Mouse (Mus musculus): Measurements from ENCODE around the gene Ankrd55. TPM values are rescaled to one million over a fixed set of nuclear protein-coding genes. Genes with fewer than 3 reads are reported as not detected.

Ankrd55 gene
- total RNA-seq (2021) = 1 to 10 TPM; 2.3 to 3.7 TPM
- long read RNA-seq, experiment 1, partial matches to known transcripts = 0 of 2 reads
- long read RNA-seq, experiment 1, other reads (novel, unspliced or antisense) = 2 of 2 reads
- long read RNA-seq, experiment 2, partial matches to known transcripts = 1 of 5 reads
- long read RNA-seq, experiment 2, other reads (novel, unspliced or antisense) = 3 of 5 reads

DNA sequence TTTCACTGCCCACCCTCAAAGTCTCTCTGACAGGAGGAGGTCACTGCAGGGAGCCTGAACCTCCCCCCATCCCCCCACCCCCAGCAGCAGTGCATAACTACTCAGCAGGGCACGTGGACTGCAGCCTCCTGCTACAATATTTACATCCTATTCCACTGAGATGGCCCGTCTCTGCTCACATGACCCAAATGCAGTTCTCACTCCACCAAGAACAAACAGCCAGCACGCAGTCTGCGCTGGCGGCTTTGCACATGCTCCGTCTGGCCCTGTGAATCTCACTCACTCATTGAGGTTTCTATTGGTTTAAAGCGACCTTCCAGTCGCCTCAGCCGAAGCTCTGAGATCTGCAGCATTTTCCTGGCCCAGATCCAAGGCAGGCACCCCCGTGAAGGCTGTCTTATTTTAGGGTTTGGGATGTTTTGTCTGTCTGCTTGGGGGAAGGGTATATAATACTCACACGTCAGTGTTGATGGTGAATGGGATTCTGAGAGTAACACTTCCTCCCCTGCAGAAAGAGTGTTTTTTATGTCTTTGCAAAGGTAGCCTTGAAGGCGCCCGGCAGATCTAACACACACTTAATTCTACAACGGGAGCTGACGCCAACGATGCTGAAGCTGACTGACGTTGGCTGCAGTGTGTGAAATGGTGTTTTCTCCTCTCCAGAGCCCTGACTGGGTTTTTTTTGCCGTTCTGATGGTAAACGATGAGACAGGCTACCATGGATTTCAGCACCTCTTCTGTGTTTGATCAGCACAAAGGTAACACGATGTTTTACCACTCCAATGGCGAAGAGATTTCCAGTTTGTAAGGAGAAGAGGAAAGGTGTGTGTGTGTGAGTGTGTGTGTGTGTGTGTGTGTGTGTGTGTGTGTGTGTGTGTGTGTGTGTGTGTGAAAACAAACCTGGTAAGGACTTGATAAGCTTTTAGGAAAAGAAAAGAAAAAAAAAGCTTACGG lies at the start of gene Ankrd55:
Gene Ankrd55, plus strand, starts transcription at position 227 of the 954 bp plus-strand sequence.
- DNase-seq = peak; percentile 70

GRCm38 (mm10) chr13:112239239-112239638 lies 49.0 kb upstream of the Ankrd55 start:
- DNase-seq = no peak

GRCm38 (mm10) chr13:112241431-112241830 lies 46.8 kb upstream of the Ankrd55 start:
- DNase-seq = no peak

- DNase-seq = no peak
Observed at GRCm38 (mm10) chr13:112245131-112245530, 43.1 kb upstream of the Ankrd55 start.

- no peak for DNase-seq
Observed at GRCm38 (mm10) chr13:112251433-112251832, 36.8 kb upstream of the Ankrd55 start.

- DNase-seq = no peak
Observed at GRCm38 (mm10) chr13:112252012-112252411, 36.2 kb upstream of the Ankrd55 start.

GRCm38 (mm10) chr13:112252991-112253620 lies 35.1 kb upstream of the Ankrd55 start:
- DNase-seq = no peak

GRCm38 (mm10) chr13:112254116-112254515 lies 34.1 kb upstream of the Ankrd55 start:
- DNase-seq = peak; percentile 65

DNA sequence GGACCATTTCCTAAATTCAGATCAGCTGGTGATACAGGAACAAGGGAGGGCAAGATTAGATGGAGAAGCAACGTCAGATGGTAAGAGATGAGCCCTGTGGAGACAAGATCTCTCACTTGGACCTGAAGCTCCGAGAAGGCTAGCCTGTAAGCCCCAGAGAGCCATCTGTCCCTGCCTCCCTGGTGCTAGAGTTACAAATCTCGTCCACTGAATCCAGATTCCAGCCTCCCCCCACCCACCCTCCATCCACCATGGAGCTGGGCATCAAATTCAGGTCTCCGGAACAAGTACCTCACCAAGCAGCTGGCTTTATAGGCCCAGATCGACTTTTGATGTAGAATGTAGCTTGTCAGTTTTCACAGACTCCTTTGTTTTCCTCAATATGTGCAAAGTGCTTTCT lies 32.4 kb upstream of the Ankrd55 start:
- DNase-seq = no peak

DNA sequence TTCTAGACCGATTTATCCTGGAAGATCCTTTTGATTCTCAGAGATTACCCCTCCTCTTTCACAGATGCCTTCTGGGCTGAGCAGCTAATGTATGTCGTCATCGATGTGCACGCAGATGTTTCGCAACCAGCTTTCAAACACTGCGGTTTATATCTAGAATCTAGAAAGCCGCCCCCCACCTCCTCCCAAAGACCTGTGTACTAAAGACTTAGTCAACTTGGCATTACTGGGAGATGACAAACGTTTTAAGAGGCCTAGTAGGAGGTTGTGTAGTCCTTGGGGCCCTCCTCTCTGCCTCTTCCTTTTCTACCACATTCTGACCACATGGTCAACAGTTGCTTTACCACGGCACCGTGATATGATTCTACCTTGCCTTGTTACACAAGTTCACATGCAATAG lies 29.8 kb upstream of the Ankrd55 start:
- DNase-seq = no peak

GRCm38 (mm10) chr13:112259398-112259797 lies 28.9 kb upstream of the Ankrd55 start:
- peak; percentile 81 for DNase-seq

GRCm38 (mm10) chr13:112264666-112265065 lies 23.6 kb upstream of the Ankrd55 start:
- DNase-seq = peak; percentile 56

DNA sequence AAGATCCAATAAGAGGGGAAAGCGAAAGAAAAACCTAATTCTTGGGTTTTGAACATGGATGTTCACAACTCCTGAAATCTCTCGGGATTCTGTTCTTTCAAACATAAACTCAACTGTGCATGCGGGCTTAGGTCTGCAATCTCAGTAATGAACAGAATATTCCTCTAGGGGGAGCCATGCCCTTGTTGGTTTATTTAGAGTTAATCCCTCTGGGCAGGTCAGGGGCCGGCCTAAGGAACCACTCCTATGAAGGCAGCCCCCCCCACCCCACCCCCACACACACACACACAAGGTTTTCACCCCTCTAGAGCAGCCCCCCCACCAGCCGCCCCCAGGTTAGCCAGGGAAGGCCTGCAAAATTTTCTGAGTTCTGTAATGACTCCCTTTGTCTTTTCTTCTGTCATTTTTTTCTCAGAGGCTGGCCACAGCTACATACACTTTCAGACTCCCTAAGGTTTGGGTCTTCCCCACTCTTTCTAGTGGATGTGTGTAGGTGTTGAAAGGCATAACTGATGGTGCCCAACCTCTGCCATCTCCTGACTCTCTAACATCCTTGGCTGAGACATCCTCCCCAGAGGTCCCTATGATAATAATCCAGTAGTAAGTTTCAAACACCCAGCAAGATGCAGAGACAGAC lies 16.2 kb upstream of the Ankrd55 start:
- peak; percentile 43 for DNase-seq

GRCm38 (mm10) chr13:112274636-112275035 lies 13.6 kb upstream of the Ankrd55 start:
- no peak for DNase-seq

DNA sequence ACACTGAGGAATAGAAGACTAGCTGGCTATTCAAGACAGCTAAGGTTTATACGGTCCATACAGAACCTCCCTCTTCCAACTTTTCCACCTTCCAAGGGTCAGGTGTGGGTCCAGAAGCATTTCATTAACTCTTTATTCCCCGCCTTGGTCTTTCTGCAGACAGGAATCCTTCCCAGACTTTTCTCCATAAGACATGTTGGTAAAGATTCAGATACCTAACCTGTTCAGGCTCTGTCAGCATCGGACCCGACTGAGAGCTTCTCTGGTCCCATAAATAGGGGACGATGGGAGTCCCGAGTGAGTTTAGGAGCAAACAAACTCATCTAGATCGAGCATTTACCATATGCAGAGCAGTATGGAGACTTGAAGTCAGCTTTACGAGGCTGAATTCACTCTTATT lies 12.3 kb upstream of the Ankrd55 start:
- no peak for DNase-seq

DNA sequence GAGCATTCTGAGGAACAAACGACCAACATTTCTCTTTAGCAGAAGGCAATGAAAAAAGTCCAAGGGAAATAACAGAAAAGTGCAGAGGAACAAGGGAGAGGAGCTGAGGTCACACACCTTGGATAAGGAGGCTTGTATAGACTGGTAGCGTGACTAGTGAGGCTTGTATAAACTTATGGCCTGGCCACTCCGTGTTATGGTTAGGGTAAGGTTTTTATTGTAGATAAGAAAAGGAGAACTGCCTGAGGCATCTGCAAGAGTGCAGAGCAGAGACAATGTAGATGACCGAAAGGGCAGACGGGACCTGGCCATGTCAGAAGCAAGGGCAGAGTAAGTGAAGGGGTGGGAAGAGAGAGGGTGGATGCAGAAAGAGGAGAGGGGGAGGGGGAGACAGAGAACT lies 10.7 kb upstream of the Ankrd55 start:
- DNase-seq = no peak

DNA sequence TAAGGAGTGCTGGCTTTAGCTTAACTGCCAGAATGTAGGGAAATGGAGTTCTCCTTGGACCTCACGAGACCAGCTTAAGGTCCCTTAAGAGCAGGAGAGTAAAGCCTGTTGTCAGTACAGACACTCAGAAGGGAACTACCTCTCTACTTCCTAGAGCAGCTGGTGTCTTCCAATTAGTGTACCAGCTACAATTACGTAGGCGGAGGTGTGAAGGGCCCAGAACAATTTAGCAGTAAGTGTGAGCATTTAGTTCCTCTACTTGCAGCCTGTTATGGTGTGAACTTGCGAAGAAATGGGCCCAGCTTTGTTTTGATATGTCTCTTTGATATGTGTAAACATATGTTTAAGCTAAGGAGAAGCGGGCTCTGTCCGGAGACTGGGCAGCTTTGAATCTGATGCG lies 10.0 kb upstream of the Ankrd55 start:
- no peak for DNase-seq

DNA sequence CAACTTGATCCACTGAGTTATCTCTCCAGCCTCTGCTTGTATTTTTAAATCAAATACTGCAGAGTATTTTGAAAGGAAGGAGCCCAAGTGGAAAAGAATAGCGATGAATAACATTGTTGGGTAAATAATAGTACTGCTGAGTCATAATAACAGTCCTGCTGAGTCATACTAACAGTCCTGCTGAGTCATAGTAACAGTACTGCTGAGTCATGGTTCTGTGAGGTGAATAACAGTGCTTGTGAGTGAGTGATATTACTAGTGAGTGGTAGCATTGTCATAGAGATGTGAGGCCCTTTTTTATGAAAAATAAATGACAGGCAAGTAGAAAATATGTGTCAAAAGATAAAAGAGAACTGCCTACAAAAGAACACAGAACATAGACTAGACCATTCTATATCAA lies 1.1 kb upstream of the Ankrd55 start:
- no peak for DNase-seq

GRCm38 (mm10) chr13:112287571-112288224 lies 553 bp upstream of the Ankrd55 start:
- DNase-seq = peak; percentile 31

- no peak for DNase-seq
Observed at GRCm38 (mm10) chr13:112289338-112289737, 1.1 kb downstream of the Ankrd55 start.

DNA sequence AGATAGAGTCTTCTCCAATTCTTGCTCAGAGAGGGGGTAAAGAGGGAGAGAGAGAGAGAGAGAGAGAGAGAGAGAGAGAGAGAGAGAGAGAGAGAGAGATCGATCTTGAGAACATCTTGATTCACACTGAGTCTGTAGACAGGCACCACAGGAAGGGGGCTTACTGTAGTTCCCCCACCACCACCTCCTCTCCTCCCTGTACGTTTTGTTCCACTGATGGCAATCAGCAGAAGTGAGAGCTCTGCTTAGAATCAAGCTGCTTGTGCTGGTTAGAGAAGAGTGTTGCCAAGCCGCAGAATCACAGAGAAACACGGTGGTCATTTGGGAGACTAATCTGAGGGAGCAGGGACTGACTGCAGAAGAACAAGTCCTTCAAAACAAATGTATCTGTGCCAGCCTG lies 1.7 kb downstream of the Ankrd55 start:
- no peak for DNase-seq

DNA sequence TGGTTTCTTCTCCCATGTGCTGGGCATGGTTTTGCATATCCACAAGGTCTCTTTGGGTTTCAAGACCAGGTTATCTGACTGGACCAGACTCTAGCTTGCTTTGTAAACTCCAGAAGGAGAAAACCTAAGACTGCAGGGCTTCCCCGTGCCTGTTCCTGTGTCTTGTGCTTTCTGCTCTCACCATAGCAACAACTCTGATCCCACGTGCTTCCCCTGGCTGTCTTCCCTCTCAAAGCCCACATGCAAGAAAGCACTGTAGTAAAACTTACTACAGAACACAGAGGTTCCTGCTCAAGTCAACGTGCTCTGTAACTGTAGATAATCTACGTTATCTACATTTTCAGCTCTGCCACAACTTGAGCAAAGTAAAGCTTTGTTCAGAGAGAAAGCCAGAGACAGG lies 4.2 kb downstream of the Ankrd55 start:
- DNase-seq = no peak

Data from adrenal gland, postnatal 10 days (tissue).